Mouse (Mus musculus) neural tube, embryonic 11.5 days (tissue): ENCODE results near the gene Spock2. TPM values are rescaled to one million over a fixed set of nuclear protein-coding genes. Genes with fewer than 3 reads are reported as not detected.
"Not testable (repeated sequence)": the region's sequence is repeated elsewhere in the genome, so short reads cannot be mapped to it uniquely, and the experiment has no call there.

Source experiments
- ATAC-seq: fragments of 200-750 bp; cut with Nextera tagmentation; 2 replicates; pipeline ENCODE4 v1.8.0; 2017; ENCODE audit warnings: moderate number of reproducible peaks, mild to moderate bottlenecking, moderate TSS enrichment, moderate library complexity; ENCODE audit not compliant: insufficient read depth, low FRiP score, low TSS enrichment
- DNase-seq: peaks from one replicate; pipeline ENCODE4 v3.0.0-alpha.2; 2015; ENCODE audit warnings: low spot score
- H3K27ac ChIP-seq: fragments of 300-500 bp; sonication (generic); 2 replicates; pipeline ENCODE4 v1.5.1; 2014; ENCODE audit warnings: low read depth, mild to moderate bottlenecking, low read length
- H3K27me3 ChIP-seq: fragments of 300-500 bp; sonication (generic); 2 replicates; pipeline ENCODE4 v1.6.1; 2014; ENCODE audit warnings: mild to moderate bottlenecking, low read length, mixed read lengths; ENCODE audit not compliant: control insufficient read depth, insufficient read depth
- H3K36me3 ChIP-seq: fragments of 300-500 bp; sonication (generic); 2 replicates; pipeline ENCODE4 v1.6.1; 2014; ENCODE audit warnings: mild to moderate bottlenecking, low read length, moderate library complexity, mixed read lengths; ENCODE audit not compliant: control insufficient read depth, insufficient read depth
- H3K4me1 ChIP-seq: fragments of 300-500 bp; sonication (generic); 2 replicates; pipeline ENCODE4 v1.6.1; 2014; ENCODE audit warnings: low read length, mixed read lengths; ENCODE audit not compliant: control insufficient read depth, insufficient read depth
- H3K4me2 ChIP-seq: fragments of 300-500 bp; sonication (generic); 2 replicates; pipeline ENCODE4 v1.6.1; 2014; ENCODE audit warnings: low read depth, mild to moderate bottlenecking, moderate library complexity
- H3K4me3 ChIP-seq: fragments of 300-500 bp; sonication (generic); 2 replicates; pipeline ENCODE4 v1.5.1; 2014; ENCODE audit warnings: low read depth, low read length
- H3K9ac ChIP-seq: fragments of 300-500 bp; sonication (generic); 2 replicates; pipeline ENCODE4 v1.6.1; 2014; ENCODE audit warnings: mild to moderate bottlenecking, low read length
- H3K9me3 ChIP-seq: fragments of 300-500 bp; sonication (generic); 2 replicates; pipeline ENCODE4 v1.6.1; 2016; ENCODE audit warnings: low read length; ENCODE audit not compliant: control insufficient read depth
- WGBS: fragments of 180-500 bp; shearing (Covaris S2); extraction: QIAGEN DNeasy Blood & Tissue Kit; methylation state at CpG from one replicate; pipeline ENCODE4 v1.1.7; 2014; 5-methylcytosine and 5-hydroxymethylcytosine counted together
- polyA plus RNA-seq: library from polyadenylated mRNA; unstranded; fragments of >200 nt; fragmentation: Nextera tagmentation; extraction: Ambion mirVana; gene quantifications from 2 replicates; pipeline ENCODE4 v1.2.1, GENCODE M21; 2014

The Spock2 gene
- polyA plus RNA-seq, 1 experiment from 2014 or later, result 40.1 TPM

- no peak for DNase-seq
- Histone ChIP-seq H3K9me3 (no peaks in the 10 kb centered on the region), H3K27me3 (no peaks in the 10 kb centered on the region), H3K4me2 (no peak overlapping the region), H3K27ac (no peak overlapping the region), H3K4me1 (no peaks in the 10 kb centered on the region), H3K36me3 (no peaks in the 10 kb centered on the region), H3K4me3 (no peak overlapping the region), H3K9ac (no peak overlapping the region)
- ATAC-seq, result no peak
- WGBS, result 74% methylated on average over 2 of the region's 2 CpGs
These were observed 62.3 kb downstream of the Spock2 start for GRCm38 (mm10) chr10:60168306-60168705.

- ATAC-seq, result no peak
- H3K4me1 ChIP-seq, result no peaks in the 10 kb centered on the region
- H3K27ac ChIP-seq, result no peak overlapping the region
- H3K36me3 ChIP-seq, result no peaks in the 10 kb centered on the region
- no peak overlapping the region for H3K9ac ChIP-seq
- no peak overlapping the region for H3K4me2 ChIP-seq
- H3K4me3 ChIP-seq, result no peak overlapping the region
- WGBS, result 60% methylated on average over 3 of the region's 3 CpGs
- no peaks in the 10 kb centered on the region for H3K27me3 ChIP-seq
- no peak for DNase-seq
- H3K9me3 ChIP-seq, result no peaks in the 10 kb centered on the region
These were observed 62.9 kb downstream of the Spock2 start for GRCm38 (mm10) chr10:60168960-60169359.

- Histone ChIP-seq H3K4me3 (no peak overlapping the region), H3K4me1 (no peaks in the 10 kb centered on the region), H3K4me2 (no peak overlapping the region), H3K27me3 (no peaks in the 10 kb centered on the region), H3K9ac (no peak overlapping the region), H3K36me3 (no peaks in the 10 kb centered on the region), H3K27ac (no peak overlapping the region), H3K9me3 (no peaks in the 10 kb centered on the region)
- no peak for ATAC-seq
- DNase-seq, result no peak
- WGBS, result 61% methylated on average over 10 of the region's 10 CpGs
These were observed 64.5 kb downstream of the Spock2 start for GRCm38 (mm10) chr10:60170326-60171089.

- no peak overlapping the region for H3K9ac ChIP-seq
- H3K27ac ChIP-seq, result no peak overlapping the region
- no peak for DNase-seq
- H3K4me2 ChIP-seq, result no peak overlapping the region
- H3K36me3 ChIP-seq, result no peaks in the 10 kb centered on the region
- no peak overlapping the region for H3K4me3 ChIP-seq
- H3K9me3 ChIP-seq, result no peaks in the 10 kb centered on the region
- H3K4me1 ChIP-seq, result no peaks in the 10 kb centered on the region
- 94% methylated on average over 5 of the region's 5 CpGs for WGBS
- H3K27me3 ChIP-seq, result no peaks in the 10 kb centered on the region
- no peak for ATAC-seq
These were observed 65.3 kb downstream of the Spock2 start for GRCm38 (mm10) chr10:60171368-60171767.

GRCm38 (mm10) chr10:60172306-60172705 is 66.3 kb downstream of the Spock2 start:
- DNase-seq (no peak), ATAC-seq (no peak)
- Histone ChIP-seq H3K4me1 (no peaks in the 10 kb centered on the region), H3K27ac (no peak overlapping the region), H3K9me3 (no peaks in the 10 kb centered on the region), H3K4me3 (no peak overlapping the region), H3K27me3 (no peaks in the 10 kb centered on the region), H3K36me3 (no peaks in the 10 kb centered on the region), H3K4me2 (no peak overlapping the region), H3K9ac (no peak overlapping the region)
- WGBS, result 92% methylated on average over 4 of the region's 4 CpGs

- Histone ChIP-seq H3K4me1 (no peaks in the 10 kb centered on the region), H3K27me3 (no peaks in the 10 kb centered on the region), H3K9ac (no peak overlapping the region), H3K4me3 (no peak overlapping the region), H3K27ac (no peak overlapping the region), H3K4me2 (no peak overlapping the region), H3K9me3 (no peaks in the 10 kb centered on the region), H3K36me3 (no peaks in the 10 kb centered on the region)
- ATAC-seq (no peak), DNase-seq (no peak)
- WGBS, result 83% methylated on average over 10 of the region's 10 CpGs
These were observed 67.0 kb downstream of the Spock2 start for GRCm38 (mm10) chr10:60173035-60173434.

GRCm38 (mm10) chr10:60174506-60174905 is 68.5 kb downstream of the Spock2 start:
- 75% methylated on average over 3 of the region's 3 CpGs for WGBS
- no peak for ATAC-seq
- H3K4me1 ChIP-seq, result no peaks in the 10 kb centered on the region

GRCm38 (mm10) chr10:60175306-60175705 is 69.3 kb downstream of the Spock2 start:
- WGBS, result 92% methylated on average over 9 of the region's 9 CpGs
- not testable (repeated sequence) for H3K9ac ChIP-seq, H3K4me1 ChIP-seq, H3K27ac ChIP-seq, H3K4me2 ChIP-seq, ATAC-seq, H3K9me3 ChIP-seq, H3K4me3 ChIP-seq, H3K36me3 ChIP-seq, H3K27me3 ChIP-seq, DNase-seq

More at GRCm38 (mm10) chr10:60174506-60174905, 68.5 kb downstream of the Spock2 start:
- H3K9me3 ChIP-seq, result no peaks in the 10 kb centered on the region
- H3K36me3 ChIP-seq, result no peaks in the 10 kb centered on the region
- H3K9ac ChIP-seq, result no peak overlapping the region
- H3K4me2 ChIP-seq, result no peak overlapping the region
- no peak overlapping the region for H3K4me3 ChIP-seq
- no peak for DNase-seq
- no peak overlapping the region for H3K27ac ChIP-seq
- no peaks in the 10 kb centered on the region for H3K27me3 ChIP-seq
